Mouse (Mus musculus) CH12.LX (cell line): ENCODE data around the gene AY074887. TPM values are rescaled to one million over a fixed set of nuclear protein-coding genes. Genes with fewer than 3 reads are reported as not detected.

Experiments used
- DNase-seq: peaks from one replicate; pipeline ENCODE4 v3.0.0-alpha.2; 2013; ENCODE audit errors: extremely low read depth
- H3K27ac ChIP-seq: 2 replicates; pipeline ENCODE4 v1.5.1; 2012; ENCODE audit warnings: low read depth, mild to moderate bottlenecking, control low read depth, moderate library complexity; ENCODE audit not compliant: insufficient read depth
- H3K27me3 ChIP-seq: replicated peaks from 2 replicates; pipeline ENCODE3; 2012; ENCODE audit warnings: inconsistent platforms
- H3K36me3 ChIP-seq, 2 experiments: replicated peaks in 1 of 2; 2 replicates each; pipeline versions ENCODE3 to v1.6.1; 2012; ENCODE audit warnings: inconsistent platforms in 1 of 2, low read length in 1 of 2, mild to moderate bottlenecking in 1 of 2, mixed read lengths in 1 of 2, moderate library complexity in 1 of 2; ENCODE audit not compliant: control insufficient read depth in 1 of 2, insufficient read depth in 1 of 2
- H3K4me1 ChIP-seq, 2 experiments: 2 replicates each; pipeline ENCODE4 v1.6.1; 2012; ENCODE audit warnings: inconsistent platforms in 1 of 2, moderate library complexity in 1 of 2; ENCODE audit not compliant: insufficient read depth in 2 of 2, control insufficient read depth in 1 of 2
- H3K4me2 ChIP-seq: 2 replicates; pipeline ENCODE4 v1.6.1; 2012; ENCODE audit warnings: low read depth, mild to moderate bottlenecking, control low read depth; ENCODE audit not compliant: poor library complexity, insufficient read depth, severe bottlenecking
- H3K4me3 ChIP-seq, 3 experiments: fragments of 150-350 bp in 1 of 3; sonication (generic) in 1 of 3; replicated peaks in 1 of 3; 2 replicates each; pipeline versions ENCODE3 to v1.5.1; 2011 to 2012; ENCODE audit warnings: low read depth in 2 of 3, low read length in 2 of 3, mild to moderate bottlenecking in 2 of 3, moderate library complexity in 2 of 3, control low read depth in 1 of 3, improper control_type of control experiment in 1 of 3, inconsistent platforms in 1 of 3, mixed read lengths in 1 of 3; ENCODE audit not compliant: poor library complexity in 1 of 3
- H3K79me2 ChIP-seq: replicated peaks from 2 replicates; pipeline ENCODE4 v1.6.1; 2012; ENCODE audit warnings: mild to moderate bottlenecking, moderate library complexity; ENCODE audit not compliant: control insufficient read depth, poor library complexity, insufficient read depth, severe bottlenecking; ENCODE audit errors: extremely low read depth
- H3K9ac ChIP-seq: 2 replicates; pipeline ENCODE4 v1.6.1; 2012; ENCODE audit warnings: low read depth, mild to moderate bottlenecking, control low read depth, moderate library complexity; ENCODE audit not compliant: insufficient read depth
- H3K9me3 ChIP-seq: replicated peaks from 2 replicates; pipeline ENCODE3; 2012; ENCODE audit warnings: low read length, inconsistent platforms, mixed read lengths
- BHLHE40 ChIP-seq: IDR thresholded peaks from 2 replicates; pipeline ENCODE4 v1.6.1; 2011; ENCODE audit warnings: mild to moderate bottlenecking, low read depth, low read length, improper control_type of control experiment
- CHD1 ChIP-seq: IDR thresholded peaks from 2 replicates; pipeline ENCODE4 v1.6.1; 2012; ENCODE audit warnings: low read depth, low read length, improper control_type of control experiment, inconsistent platforms
- CHD2 ChIP-seq: IDR thresholded peaks from 2 replicates; pipeline ENCODE4 v1.6.1; 2011; ENCODE audit warnings: low read length, improper control_type of control experiment
- CTCF ChIP-seq, 2 experiments: IDR thresholded peaks in 1 of 2; conservative IDR thresholded peaks in 1 of 2; 2 replicates each; pipeline ENCODE4 v1.5.1; 2011 to 2012; ENCODE audit warnings: low read depth in 2 of 2, low read length in 2 of 2, improper control_type of control experiment in 1 of 2, inconsistent platforms in 1 of 2, mild to moderate bottlenecking in 1 of 2, moderate library complexity in 1 of 2
- E2F4 ChIP-seq: IDR thresholded peaks from 2 replicates; pipeline ENCODE4 v1.6.1; 2011; ENCODE audit warnings: low read depth, low read length, improper control_type of control experiment; ENCODE audit not compliant: insufficient replicate concordance
- ELF1 ChIP-seq: IDR thresholded peaks from 2 replicates; pipeline ENCODE4 v1.6.1; 2014; ENCODE audit warnings: low read depth, mild to moderate bottlenecking, inconsistent platforms, low read length, improper control_type of control experiment
- EP300 ChIP-seq: IDR thresholded peaks from 2 replicates; pipeline ENCODE4 v1.6.1; 2011; ENCODE audit warnings: low read length, improper control_type of control experiment
- ETS1 ChIP-seq: conservative IDR thresholded peaks from 2 replicates; pipeline ENCODE4 v1.6.1; 2012; ENCODE audit warnings: low read depth, mild to moderate bottlenecking, inconsistent platforms, low read length, improper control_type of control experiment, moderate library complexity
- GABPA ChIP-seq: IDR thresholded peaks from 2 replicates; pipeline ENCODE4 v1.6.1; 2012; ENCODE audit warnings: low read depth, low read length, improper control_type of control experiment, inconsistent platforms; ENCODE audit not compliant: insufficient replicate concordance
- HCFC1 ChIP-seq: IDR thresholded peaks from 2 replicates; pipeline ENCODE4 v1.6.1; 2012; ENCODE audit warnings: low read depth, mild to moderate bottlenecking, inconsistent platforms, low read length, improper control_type of control experiment
- IRF4 ChIP-seq: IDR thresholded peaks from 2 replicates; pipeline ENCODE4 v1.6.1; 2014; ENCODE audit warnings: low read depth, mild to moderate bottlenecking, inconsistent platforms, low read length, improper control_type of control experiment
- JUN ChIP-seq: IDR thresholded peaks from 2 replicates; pipeline ENCODE4 v1.6.1; 2011; ENCODE audit warnings: low read depth, mild to moderate bottlenecking, low read length, improper control_type of control experiment, moderate library complexity; ENCODE audit not compliant: insufficient read depth
- JUND ChIP-seq: conservative IDR thresholded peaks from 2 replicates; pipeline ENCODE4 v1.6.1; 2011; ENCODE audit warnings: low read depth, low read length, improper control_type of control experiment
- KAT2A ChIP-seq: IDR thresholded peaks from 2 replicates; pipeline ENCODE4 v1.6.1; 2012; ENCODE audit warnings: low read length, improper control_type of control experiment, inconsistent platforms; ENCODE audit not compliant: insufficient replicate concordance
- MAFK ChIP-seq: IDR thresholded peaks from 2 replicates; pipeline ENCODE4 v1.6.1; 2011; ENCODE audit warnings: low read length, improper control_type of control experiment; ENCODE audit not compliant: insufficient replicate concordance
- MAX ChIP-seq: IDR thresholded peaks from 2 replicates; pipeline ENCODE4 v1.6.1; 2011; ENCODE audit warnings: low read length, improper control_type of control experiment
- MAZ ChIP-seq: IDR thresholded peaks from 2 replicates; pipeline ENCODE4 v1.6.1; 2012; ENCODE audit warnings: low read depth, mild to moderate bottlenecking, inconsistent platforms, low read length, improper control_type of control experiment, moderate library complexity
- MEF2A ChIP-seq: IDR thresholded peaks from 2 replicates; pipeline ENCODE4 v1.6.1; 2014; ENCODE audit warnings: low read depth, mild to moderate bottlenecking, inconsistent platforms, low read length, improper control_type of control experiment, borderline replicate concordance
- MXI1 ChIP-seq: IDR thresholded peaks from 2 replicates; pipeline ENCODE4 v1.6.1; 2011; ENCODE audit warnings: mild to moderate bottlenecking, low read depth, low read length, improper control_type of control experiment
- MYC ChIP-seq: IDR thresholded peaks from 2 replicates; pipeline ENCODE4 v1.6.1; 2011; ENCODE audit warnings: low read depth, mild to moderate bottlenecking, improper control_type of control experiment, low read length
- NELFE ChIP-seq: IDR thresholded peaks from 2 replicates; pipeline ENCODE4 v1.6.1; 2011; ENCODE audit warnings: low read depth, low read length, improper control_type of control experiment
- NRF1 ChIP-seq: IDR thresholded peaks from 2 replicates; pipeline ENCODE4 v1.6.1; 2014; ENCODE audit warnings: low read depth, mild to moderate bottlenecking, inconsistent platforms, low read length, improper control_type of control experiment, moderate library complexity
- PAX5 ChIP-seq: IDR thresholded peaks from 2 replicates; pipeline ENCODE4 v1.6.1; 2012; ENCODE audit warnings: low read length, inconsistent platforms, mixed read lengths
- POLR2A ChIP-seq: IDR thresholded peaks from 2 replicates; pipeline ENCODE4 v1.6.1; 2011; ENCODE audit warnings: low read depth, mild to moderate bottlenecking, improper control_type of control experiment, low read length
- POLR2AphosphoS2 ChIP-seq: IDR thresholded peaks from 2 replicates; pipeline ENCODE4 v1.6.1; 2011; ENCODE audit warnings: low read depth, low read length, improper control_type of control experiment
- RAD21 ChIP-seq: IDR thresholded peaks from 2 replicates; pipeline ENCODE4 v1.6.1; 2011; ENCODE audit warnings: low read depth, mild to moderate bottlenecking, low read length, improper control_type of control experiment, moderate library complexity
- RCOR1 ChIP-seq: conservative IDR thresholded peaks from 2 replicates; pipeline ENCODE4 v1.6.1; 2012; ENCODE audit warnings: low read depth, mild to moderate bottlenecking, inconsistent platforms, low read length, improper control_type of control experiment
- SIN3A ChIP-seq: IDR thresholded peaks from 2 replicates; pipeline ENCODE4 v1.6.1; 2012; ENCODE audit warnings: low read length, improper control_type of control experiment, inconsistent platforms
- SMC3 ChIP-seq: IDR thresholded peaks from 2 replicates; pipeline ENCODE4 v1.6.1; 2011; ENCODE audit warnings: low read depth, low read length, improper control_type of control experiment
- TBP ChIP-seq: conservative IDR thresholded peaks from 2 replicates; pipeline ENCODE4 v1.6.1; 2011; ENCODE audit warnings: low read depth, low read length, improper control_type of control experiment
- TCF12 ChIP-seq: IDR thresholded peaks from 2 replicates; pipeline ENCODE4 v1.6.1; 2014; ENCODE audit warnings: low read depth, mild to moderate bottlenecking, inconsistent platforms, low read length, improper control_type of control experiment
- UBTF ChIP-seq: IDR thresholded peaks from 2 replicates; pipeline ENCODE4 v1.6.1; 2012; ENCODE audit warnings: low read depth, mild to moderate bottlenecking, inconsistent platforms, low read length, improper control_type of control experiment, moderate library complexity
- USF1 ChIP-seq: IDR thresholded peaks from 2 replicates; pipeline ENCODE4 v1.6.1; 2014; ENCODE audit warnings: low read depth, mild to moderate bottlenecking, inconsistent platforms, low read length, improper control_type of control experiment
- USF2 ChIP-seq: conservative IDR thresholded peaks from 2 replicates; pipeline ENCODE4 v1.6.1; 2011; ENCODE audit warnings: low read depth, low read length, improper control_type of control experiment
- ZC3H11A ChIP-seq: IDR thresholded peaks from 2 replicates; pipeline ENCODE4 v1.6.1; 2012; ENCODE audit warnings: low read depth, mild to moderate bottlenecking, inconsistent platforms, low read length, improper control_type of control experiment
- ZKSCAN1 ChIP-seq: IDR thresholded peaks from 2 replicates; pipeline ENCODE4 v1.6.1; 2012; ENCODE audit warnings: low read depth, inconsistent platforms, low read length, improper control_type of control experiment, borderline replicate concordance
- ZMIZ1 ChIP-seq: IDR thresholded peaks from 2 replicates; pipeline ENCODE4 v1.6.1; 2012; ENCODE audit warnings: low read depth, mild to moderate bottlenecking, inconsistent platforms, low read length, improper control_type of control experiment
- ZNF384 ChIP-seq: IDR thresholded peaks from 2 replicates; pipeline ENCODE4 v1.6.1; 2012; ENCODE audit warnings: low read depth, low read length, improper control_type of control experiment, inconsistent platforms
- dilution Hi-C: fragments of 300-500 bp; cut with MboI; formaldehyde crosslinking; loops from 2 replicates; pipeline ENCODE4 v1.14.3; 2020; ENCODE audit warnings: low sequenced_read_pairs; ENCODE audit not compliant: extremely low pct_unique_long_range_greater_than_20kb, extremely low pct_ligation_motif_present
- in situ Hi-C: fragments of 300-500 bp; cut with MboI; formaldehyde crosslinking; loops from 3 replicates; pipeline ENCODE4 v1.14.3; 2019; ENCODE audit warnings: low sequenced_read_pairs, low pct_ligation_motif_present, low pct_unique_long_range_greater_than_20kb, mixed read lengths
- polyA plus RNA-seq: library from polyadenylated mRNA; unstranded; fragments of >175 nt; gene quantifications from 2 replicates; pipeline ENCODE4 v1.2.1, GENCODE M21; 2012; ENCODE audit warnings: low read depth; ENCODE audit not compliant: insufficient read length
- total RNA-seq, 2 experiments: library from RNA; depleted of rRNA; stranded (reverse); fragments of 300-350 nt in 1 of 2; fragments of >200 nt in 1 of 2; gene quantifications; 2 replicates each; pipeline ENCODE4 v1.2.3; 2012 to 2014

The AY074887 gene
- total RNA-seq (2012; rRNA removed) (0.25 TPM in 1 of 2 replicates, not detected in the other), total RNA-seq (2014; rRNA removed) (0.47 TPM in 1 of 2 replicates, not detected in the other), polyA plus RNA-seq (0.44 TPM in 1 of 2 replicates, not detected in the other)

GRCm38 (mm10) chr9:54950575-54951321, at the start of gene AY074887, which contains the start of gene Psma4:
TSS of gene AY074887 (minus strand) at chr9:54950998.
TSS of gene Psma4 (plus strand) at chr9:54950790.
- peak within 1 kb of the TSS; percentile 91 for H3K4me2 ChIP-seq
- peak within 1 kb of the TSS; percentile 80 for H3K9ac ChIP-seq
- dilution Hi-C loops: no loop called here
- H3K4me3 ChIP-seq: peak within 1 kb of the TSS; percentile 75 to 92 (median 82)
- H3K4me1 ChIP-seq: peaks cover 3 to 33% of the 10 kb centered on the region in 2 experiments; a peak in 3 of 4 replicates
- H3K27me3 ChIP-seq: no peaks in the 10 kb centered on the region
- H3K27ac ChIP-seq: peak within 1 kb of the TSS; percentile 82
- H3K36me3 ChIP-seq: peaks cover 23 to 35% of the 10 kb centered on the region in 2 experiments
- peaks cover 15% of the 10 kb centered on the region for H3K79me2 ChIP-seq
- TF ChIP-seq SMC3 (no peak), NRF1 (peak; percentile 93), NELFE (peak; percentile 96), ZC3H11A (no peak), GABPA (no peak), MAX (peak; percentile 96), CHD2 (no peak), JUND (no peak), BHLHE40 (no peak), ELF1 (peak; percentile 96), ZNF384 (no peak), MXI1 (peak; percentile 97), USF2 (peak; percentile 72), MEF2A (peak; percentile 36; the same call in 1 of the 2 replicates), POLR2A (peak; percentile 91), HCFC1 (peak; percentile 62), SIN3A (peak; percentile 95), TCF12 (peak; percentile 66; the same call in 1 of the 2 replicates), TBP (peak; percentile 92), MAFK (no peak), CTCF (conservative IDR thresholded peaks at IDR 0.05 in 1 of 2, IDR thresholded peaks at IDR 0.05 in 1 of 2; ENCODE audit: low read depth in 2 of 2, low read length in 2 of 2) (no peak), JUN (no peak), USF1 (peak; percentile 84), POLR2AphosphoS2 (peak; percentile 80; the same call in 1 of the 2 replicates), ZKSCAN1 (no peak), E2F4 (no peak), IRF4 (peak; percentile 54; the same call in 1 of the 2 replicates), RAD21 (no peak), MAZ (0 out of 2 replicates have a peak, but pooled peaks have one; percentile 49), CHD1 (no peak), RCOR1 (no peak), ZMIZ1 (peak; percentile 89), KAT2A (no peak), ETS1 (no peak), EP300 (no peak), UBTF (peak; percentile 91), PAX5 (no peak), MYC (peak; percentile 93)
- DNase-seq: peak; percentile 94
- no peaks in the 10 kb centered on the region for H3K9me3 ChIP-seq
- in situ Hi-C loops: no loop called here
